Mouse (Mus musculus) heart, postnatal 25 days (tissue): ENCODE data around the gene Fmo1. TPM values are rescaled to one million over a fixed set of nuclear protein-coding genes. Genes with fewer than 3 reads are reported as not detected.

Source experiments
- DNase-seq: peaks from one replicate; pipeline ENCODE4 v3.0.0; 2022; ENCODE audit warnings: low spot score
- intact Hi-C: fragments of 180-260 bp; cut with DNase I; formaldehyde crosslinking; loops from one replicate; pipeline ENCODE4 v1.15.1; 2025
- total RNA-seq, 2 experiments: library from RNA; stranded (reverse); gene quantifications; 2 replicates each; pipeline ENCODE4 v1.2.3; 2021

Fmo1 gene
- total RNA-seq, 2 experiments from 2014 or later, result 36.9 to 40.7 TPM

DNA sequence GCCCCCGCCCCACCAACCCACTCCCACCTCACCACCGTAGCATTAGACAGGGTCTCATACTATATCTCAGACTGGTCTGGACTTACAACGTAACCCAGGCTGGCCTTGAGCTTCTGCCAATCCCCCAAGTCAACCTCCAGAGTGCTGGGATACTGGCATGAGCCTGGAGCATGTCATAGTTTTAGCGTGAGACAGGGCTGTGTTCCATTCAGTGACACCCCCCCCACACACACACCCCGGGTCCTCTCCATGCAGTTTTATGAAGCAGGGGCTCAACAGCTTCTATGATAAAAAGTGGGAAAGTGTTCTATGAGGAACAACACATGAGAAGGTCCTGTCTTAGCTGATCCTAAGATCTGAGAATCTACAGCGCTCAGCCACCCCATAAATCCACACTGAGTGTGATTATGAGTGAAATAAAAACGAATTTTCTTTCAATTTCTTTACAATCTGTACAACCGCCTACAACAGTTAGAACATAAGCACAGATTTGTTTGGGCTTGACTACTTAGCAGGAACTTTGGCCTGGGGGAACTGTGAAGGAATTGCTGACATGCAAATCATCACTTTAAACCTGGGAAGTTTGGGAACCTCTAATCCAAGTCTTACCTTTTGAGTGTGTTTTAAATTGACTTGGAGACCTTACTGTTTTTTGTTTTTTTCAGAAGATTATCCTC is 1.5 kb downstream of the Fmo1 start:
- intact Hi-C loops, result no loop called here

DNA sequence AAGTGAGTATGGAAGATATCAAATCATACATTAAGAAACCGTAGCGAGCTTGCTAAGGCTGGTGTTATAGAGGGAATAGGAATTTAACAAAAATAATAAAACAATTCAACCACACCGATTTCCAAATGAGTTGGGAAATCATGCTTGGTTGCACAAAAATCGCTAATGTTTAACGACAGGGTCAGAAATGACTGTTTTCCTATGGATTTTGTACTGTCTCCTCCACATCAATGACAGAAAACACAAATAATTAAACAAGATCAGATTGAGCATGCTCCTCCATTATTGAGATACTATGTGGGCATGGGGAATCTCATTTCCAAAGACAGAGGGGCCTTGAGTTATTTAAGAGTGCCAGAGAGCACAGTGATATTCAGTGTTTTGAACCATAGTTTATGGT is 2.1 kb downstream of the Fmo1 start:
- intact Hi-C loops, result no loop called here
- DNase-seq, result no peak

More for the DNA sequence above, 1.5 kb downstream of the Fmo1 start:
- DNase-seq, result no peak

DNA sequence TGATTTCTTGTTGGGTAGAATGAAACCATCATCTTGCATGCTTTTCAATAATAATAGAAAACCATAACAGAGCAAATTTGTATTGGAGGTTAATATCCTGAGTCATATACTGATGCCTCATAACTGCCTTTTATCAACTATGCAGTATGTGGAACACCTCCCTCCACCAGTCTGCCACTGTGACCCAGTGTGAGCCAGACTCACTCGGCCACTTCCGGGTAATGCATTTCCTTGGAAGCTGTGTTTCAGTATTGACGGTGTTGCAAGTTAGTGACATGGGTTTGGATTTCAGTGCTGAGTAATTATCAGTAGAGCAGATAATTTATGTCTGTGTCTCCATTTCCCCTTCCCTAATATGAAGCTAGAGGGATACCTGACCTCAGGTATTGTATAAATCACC is 2.8 kb downstream of the Fmo1 start:
- DNase-seq, result no peak
- intact Hi-C loops, result no loop called here

DNA sequence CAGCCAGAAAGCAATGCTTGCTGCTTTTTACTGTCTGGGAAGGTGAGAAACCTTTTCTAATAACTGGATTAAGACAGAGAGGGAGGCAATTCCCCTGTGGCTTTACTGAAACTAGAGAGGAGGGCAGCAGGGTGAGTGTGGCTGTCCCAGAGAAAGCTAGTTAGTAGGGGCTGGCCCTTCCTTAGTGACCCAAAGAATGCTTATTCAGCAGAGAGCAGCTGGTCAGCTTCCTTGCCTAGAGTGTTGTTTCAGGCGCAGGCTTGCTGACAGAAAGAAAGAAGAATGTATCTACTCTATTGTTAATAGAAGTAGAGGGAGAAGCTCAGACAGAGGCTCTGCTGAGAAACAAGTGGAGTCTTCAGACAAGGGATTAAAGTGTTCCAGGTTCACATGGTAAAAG is 4.1 kb downstream of the Fmo1 start:
- intact Hi-C loops, result no loop called here
- no peak for DNase-seq

DNA sequence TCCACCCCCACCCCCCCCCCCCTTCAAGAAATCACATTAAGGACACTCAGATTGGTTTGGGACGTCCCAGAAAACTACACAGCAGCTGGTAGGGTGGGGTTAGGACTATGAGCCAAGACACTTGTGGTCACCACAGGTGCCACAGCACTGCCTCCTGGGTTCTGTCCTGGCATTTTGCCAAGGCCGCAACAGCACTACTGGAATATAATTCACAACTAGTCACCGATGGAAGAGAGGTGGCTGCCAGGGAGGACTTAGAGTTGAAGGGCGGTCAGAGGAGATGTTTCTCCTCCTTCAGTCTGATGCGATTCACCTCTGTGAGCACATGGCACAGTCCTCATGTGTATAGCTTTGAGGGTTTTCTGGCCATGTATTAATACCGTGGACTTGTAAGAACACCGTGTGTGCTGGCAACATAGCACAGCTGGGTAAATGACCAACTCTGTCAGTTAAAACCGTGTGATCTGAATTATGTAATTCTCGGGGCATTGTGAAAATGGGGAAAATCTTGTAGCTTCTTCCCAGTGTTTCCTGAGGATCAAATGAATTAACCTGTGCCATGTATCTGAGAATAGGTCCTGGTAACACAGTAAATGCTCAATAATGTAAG is 6.3 kb downstream of the Fmo1 start:
- no peak for DNase-seq
- intact Hi-C loops, result loop anchor here (2.0 kb wide), 1 partner anchor 35 kb away; no protein-coding TSS in a partner anchor

DNA sequence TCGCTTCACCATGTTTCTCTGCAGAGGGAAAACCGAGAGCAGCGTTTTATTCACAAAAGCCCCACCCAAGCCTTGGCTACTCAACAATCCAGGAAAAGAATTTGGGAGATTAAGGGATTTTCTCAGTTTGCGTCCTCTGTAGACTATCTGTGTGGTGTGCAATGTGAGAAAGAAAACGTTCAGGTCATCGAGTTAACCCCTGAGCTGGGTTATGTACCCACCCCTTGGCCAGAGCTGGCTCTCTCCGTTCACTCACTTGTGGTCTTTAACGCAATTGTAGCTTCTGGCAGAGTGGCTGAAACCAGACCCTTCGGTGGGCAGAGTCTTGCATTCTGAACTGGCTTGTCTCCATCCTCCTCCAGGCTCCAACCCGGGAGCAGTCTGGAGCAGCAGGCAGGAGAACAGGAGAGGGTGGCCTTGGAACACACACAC is 6.8 kb downstream of the Fmo1 start:
- no peak for DNase-seq
- intact Hi-C loops, result no loop called here

DNA sequence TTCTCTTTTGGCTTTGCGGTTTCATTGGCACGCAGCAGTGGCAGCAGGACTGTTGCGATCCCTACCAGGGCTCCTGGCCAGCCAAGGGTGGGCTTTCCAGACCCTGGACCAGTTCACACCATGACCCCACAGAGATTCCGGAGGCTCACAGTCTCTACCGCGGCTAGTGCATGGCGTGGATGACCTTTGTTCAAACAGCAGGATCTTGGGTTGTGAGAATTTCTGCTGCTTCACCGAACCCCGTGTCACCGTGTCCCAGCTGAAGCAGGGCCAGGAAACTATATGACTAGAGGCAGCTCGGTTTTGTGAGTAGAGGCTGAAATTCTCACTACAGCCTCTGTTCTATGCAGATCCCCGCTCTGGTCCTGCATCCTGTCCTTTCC is 7.7 kb downstream of the Fmo1 start:
- intact Hi-C loops, result loop anchor here (1.0 kb wide), 1 partner anchor 44 kb away; no protein-coding TSS in a partner anchor

DNA sequence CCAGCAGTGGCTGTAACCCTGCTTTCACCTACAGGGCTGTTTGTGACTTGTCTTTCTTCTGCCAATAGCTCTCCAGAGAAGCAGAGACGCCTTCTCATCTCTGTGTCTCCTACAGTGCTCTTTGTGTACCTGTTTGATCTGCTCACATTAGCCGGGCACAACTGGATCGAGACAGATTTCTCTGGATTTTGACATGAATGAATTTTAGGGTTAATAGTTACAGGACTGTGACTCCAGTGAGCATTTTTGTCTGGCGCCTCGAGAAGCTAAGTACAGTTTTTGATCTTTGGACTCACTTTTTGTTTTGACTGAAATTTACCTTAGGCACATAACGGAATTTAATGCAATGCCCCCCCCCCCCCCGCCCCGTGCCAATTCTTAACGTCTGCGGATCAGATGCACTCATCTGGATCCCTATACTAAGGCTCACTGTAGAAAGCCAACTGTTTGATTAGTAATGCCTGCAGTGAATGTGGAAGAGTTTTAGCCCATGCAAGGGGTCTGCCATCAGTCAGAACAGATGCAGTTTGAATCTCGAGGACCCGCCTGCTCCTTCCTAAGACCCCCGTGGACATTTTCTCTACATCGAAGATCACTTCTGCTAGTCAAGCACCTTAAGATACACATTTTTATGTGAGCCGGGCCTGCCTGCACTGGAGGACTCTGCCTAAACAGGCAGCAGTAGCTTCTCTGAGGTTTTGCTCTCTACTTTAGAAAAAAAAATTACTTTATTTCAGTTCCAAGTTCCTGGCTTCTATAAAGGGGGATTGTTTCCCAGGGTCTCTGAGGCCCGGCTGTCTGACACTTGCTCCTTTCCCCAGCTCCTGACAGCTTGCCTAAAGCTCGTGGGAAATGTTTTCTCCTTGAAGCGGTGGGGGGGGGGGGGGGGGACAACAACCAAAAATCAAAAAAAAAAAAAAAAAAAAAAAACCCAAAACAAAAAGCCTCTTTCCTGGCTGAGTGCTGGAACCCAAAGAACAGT is 8.4 kb downstream of the Fmo1 start:
- intact Hi-C loops, result loop anchor here (1.0 kb wide), 1 partner anchor 44 kb away; no protein-coding TSS in a partner anchor
- DNase-seq, result no peak

More for the DNA sequence above, 7.7 kb downstream of the Fmo1 start:
- DNase-seq, result no peak

DNA sequence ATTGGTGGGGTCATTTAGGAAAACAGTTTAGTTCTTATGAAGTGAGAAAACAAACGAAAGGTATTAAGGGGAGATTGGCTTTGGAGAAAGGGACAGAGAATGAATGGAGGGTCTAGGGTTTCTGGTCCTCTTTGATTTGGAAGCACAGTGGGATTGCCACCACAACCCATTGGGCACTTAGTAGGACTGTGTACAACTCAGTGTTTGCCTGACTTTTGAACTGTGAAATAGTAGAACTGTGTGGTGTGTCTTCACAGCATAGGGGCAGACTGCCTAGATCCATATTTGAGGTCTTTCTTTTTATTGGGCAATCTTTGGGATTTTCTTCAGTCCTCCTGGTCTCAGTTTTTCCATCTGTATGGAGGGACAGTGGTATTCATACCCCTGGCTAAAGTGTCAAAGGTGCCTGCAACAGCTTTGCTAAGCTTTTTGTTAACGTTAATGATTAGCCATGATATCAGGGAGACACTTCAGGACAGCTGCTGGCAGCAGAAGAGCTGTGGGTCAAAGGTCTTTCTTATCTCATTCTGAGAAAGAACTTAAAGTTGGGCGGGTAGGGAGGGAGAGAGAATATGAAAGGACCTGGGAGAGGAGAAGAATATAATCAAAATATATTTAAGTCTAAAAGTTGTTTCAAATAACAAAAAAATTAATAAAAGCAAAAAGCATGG is 12.5 kb downstream of the Fmo1 start:
- intact Hi-C loops, result no loop called here
- DNase-seq, result no peak

DNA sequence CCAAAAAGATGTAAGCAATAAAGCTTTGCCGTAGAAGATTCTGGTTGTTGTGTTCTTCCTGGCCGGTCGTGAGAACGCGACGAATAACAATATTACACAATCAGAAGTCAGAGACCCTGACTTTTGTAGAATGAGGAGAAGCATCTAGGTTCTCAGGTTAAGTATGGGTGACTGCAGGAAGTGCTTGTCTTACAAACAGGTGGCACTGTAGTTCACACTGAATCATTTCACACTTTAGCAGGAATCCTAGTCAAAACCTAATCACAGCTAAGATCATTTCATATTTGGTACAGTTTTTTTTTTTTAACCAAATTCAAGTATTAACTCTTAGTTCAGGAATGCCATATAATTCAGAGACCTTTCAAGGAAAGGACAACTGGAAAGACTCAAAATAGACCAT is 18.9 kb downstream of the Fmo1 start:
- DNase-seq, result no peak
- intact Hi-C loops, result no loop called here

DNA sequence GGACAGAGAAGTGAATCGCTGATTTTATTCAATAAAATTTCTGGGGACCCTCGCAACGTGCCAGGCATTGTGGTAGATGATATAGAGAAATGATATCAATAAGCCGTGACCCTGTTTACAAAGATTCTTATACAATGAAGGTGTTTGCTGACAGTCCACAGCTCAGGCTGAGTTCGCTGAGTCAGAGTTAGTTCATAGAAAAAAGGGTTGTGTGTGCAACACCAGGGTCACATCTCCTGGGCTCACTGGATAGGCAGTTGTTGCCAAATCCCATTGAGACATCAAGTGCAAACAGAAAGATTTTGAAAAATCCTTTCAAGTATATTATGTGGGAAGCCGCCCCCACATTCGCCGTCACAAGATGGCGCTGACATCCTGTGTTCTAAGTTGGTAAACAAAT is 26.2 kb downstream of the Fmo1 start:
- DNase-seq, result no peak

DNA sequence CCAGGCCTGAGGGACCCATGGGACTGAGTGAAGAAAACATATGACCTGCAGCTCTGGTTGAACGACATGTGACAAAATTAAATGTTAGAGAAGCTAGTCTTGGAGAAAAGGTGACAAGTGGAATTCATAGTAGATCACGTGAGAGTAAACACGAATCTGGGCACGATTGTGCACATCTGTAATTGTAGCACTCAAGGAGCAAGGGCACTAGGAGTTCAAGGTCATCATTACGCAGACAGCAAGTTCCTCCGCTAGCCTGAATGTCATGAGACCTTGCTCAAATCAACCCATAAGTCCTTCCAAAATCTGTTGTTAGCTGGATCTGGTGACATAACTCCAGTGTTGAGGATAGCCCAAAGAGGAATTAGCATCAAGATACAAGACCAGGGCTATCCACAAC is 27.4 kb downstream of the Fmo1 start:
- intact Hi-C loops, result no loop called here
- DNase-seq, result no peak

More for the DNA sequence above, 26.2 kb downstream of the Fmo1 start:
- intact Hi-C loops, result no loop called here

DNA sequence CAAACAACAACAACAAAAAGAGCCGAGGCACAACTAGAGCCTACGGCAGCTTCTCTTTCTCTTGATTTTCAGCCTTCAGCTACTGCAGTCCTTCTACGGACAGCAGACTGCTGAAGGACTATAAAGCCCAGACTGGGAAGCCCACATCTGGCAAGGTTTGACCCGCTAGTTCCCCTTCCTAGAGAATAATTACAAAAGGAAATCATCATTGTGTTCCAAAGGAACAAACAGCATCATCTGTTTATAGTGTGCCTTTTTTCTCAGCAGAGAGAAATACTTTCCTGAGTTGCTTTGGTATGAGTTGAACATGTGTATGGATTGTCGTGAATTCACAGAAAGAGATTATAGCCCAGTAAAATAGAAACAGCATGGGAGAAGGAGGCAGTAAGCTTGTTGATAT is 32.1 kb downstream of the Fmo1 start:
- intact Hi-C loops, result no loop called here
- DNase-seq, result no peak

DNA sequence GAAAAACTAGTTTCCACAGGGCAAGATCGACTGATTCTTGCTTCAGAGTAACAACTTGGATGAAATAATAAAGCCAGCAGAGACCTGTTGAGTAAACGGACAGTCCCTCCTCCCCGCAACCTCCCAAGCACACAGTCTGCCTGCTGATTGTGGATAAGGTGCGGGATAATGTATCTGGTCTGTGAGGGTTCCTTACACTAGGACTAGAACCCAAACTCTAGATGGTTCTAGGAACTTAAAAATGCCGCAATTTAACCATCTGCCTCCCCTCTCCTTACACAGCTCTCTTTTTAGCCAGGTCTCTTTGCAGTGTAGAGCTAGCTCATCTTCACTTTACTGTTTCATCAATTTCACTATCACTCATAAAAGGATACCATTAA is 33.8 kb downstream of the Fmo1 start:
- DNase-seq, result no peak

DNA sequence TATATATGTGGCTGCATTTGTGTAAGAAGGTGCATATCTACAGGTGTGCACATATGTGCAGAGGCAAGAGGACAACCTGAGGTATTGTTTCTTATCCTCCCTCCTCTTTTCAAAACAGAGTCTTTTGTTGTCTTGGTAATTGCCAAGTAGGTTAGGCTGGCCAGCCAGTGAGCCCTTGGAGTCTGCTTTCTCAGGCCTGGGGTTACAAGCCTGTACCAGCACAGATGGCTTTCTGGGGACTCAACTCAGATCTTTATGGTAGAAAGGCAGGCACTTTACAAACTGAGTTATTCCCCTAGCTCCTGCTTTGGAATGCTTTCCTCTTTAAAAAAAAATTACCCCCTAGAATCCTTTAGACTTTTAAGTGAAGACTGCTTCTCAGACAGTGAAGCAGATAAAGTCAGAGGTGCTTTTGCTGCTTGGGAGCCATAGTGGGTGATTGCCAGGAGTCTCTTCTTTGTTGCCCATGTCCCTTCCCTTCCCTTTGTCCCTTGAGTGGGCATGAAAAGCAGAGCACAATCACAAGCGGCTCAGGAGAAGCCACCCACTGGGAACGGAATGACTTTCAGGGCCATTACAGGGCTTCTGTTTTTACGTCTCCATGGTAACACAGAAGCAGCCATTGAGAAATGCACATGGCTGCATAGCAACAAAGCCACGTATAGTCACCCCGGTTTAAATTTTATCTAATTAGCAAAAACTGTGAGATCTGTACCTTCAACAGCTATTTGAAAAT is 34.4 kb downstream of the Fmo1 start:
- no peak for DNase-seq
- intact Hi-C loops, result no loop called here

More for the DNA sequence above, 33.8 kb downstream of the Fmo1 start:
- intact Hi-C loops, result no loop called here

DNA sequence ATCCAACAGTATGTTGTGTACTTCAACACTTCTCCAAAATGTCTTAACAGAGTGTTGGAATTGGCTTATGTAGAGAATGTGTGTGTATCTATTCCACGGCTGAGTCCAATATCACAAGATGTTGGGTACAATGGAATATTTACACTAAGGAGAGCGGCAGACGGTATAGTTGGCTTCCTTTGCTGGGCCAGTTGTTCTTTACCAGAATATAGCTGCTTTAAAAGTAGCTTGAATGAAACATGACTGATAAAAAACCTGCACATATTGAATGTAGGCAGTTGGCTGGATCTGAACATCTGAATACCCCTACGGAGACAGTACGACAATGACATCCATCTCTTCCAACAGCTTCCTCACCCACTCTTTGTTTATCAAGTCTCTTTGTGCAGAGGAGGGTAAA is 47.1 kb downstream of the Fmo1 start:
- no peak for DNase-seq
- intact Hi-C loops, result loop anchor here (5.0 kb wide), 1 partner anchor 58 kb away; no protein-coding TSS in a partner anchor

DNA sequence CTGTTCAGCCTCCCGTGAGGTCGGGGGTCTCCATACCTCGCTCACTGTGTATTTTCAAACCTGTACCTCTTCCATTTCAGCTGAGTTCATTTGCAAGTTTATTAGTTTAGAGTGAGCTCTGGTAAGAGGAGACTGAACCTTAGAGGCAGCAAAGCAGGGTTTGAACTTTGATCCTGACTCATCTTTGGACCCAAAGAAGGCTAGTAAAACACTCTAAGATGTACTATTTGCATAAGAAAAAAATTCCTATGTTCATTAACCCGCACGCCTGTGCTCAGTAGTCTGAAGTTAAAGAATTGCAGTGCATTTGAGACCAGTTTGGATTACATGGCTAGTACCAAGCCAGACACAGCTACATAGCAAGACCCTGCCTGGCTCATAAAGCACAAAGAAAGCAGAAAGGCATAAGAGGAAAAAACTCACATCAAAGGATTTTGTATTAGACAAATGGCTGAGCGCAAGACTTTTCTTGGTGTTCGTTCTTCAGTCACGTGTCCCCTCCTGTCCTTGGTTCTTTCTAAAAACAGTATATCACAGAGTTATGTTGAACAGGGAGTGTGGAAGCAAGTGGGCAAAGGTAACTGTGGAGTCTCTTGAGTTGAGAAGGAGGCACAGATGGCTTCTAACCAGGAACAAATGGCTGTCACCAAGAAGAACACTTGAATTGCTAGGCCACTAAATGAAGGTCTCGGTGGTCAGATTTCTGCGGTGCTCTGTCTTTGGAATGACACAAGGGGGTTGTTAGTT is 50.9 kb downstream of the Fmo1 start:
- intact Hi-C loops, result loop anchor here (5.0 kb wide), 1 partner anchor 62 kb away; no protein-coding TSS in a partner anchor
- DNase-seq, result no peak

DNA sequence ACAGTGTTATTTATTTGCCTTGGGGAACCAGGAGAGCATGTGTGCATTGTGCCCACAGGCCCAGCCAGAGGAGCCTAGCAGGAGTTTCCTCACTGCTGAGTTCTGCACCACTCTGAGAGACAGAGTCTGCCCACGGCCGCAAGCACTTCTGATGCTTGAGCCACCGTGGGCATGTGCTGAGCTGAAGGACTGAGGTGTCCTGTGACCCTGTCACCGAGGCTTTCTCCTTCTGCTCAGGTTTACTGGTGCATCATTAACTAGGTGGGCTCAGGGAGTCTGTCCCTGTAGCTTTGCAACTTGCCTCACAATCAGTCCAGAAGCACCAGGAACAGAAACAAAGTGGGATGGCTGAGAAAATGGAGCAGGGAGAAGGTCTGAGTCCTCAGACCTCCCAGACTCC is 51.5 kb downstream of the Fmo1 start:
- no peak for DNase-seq
- intact Hi-C loops, result loop anchor here (1.0 to 5.0 kb wide), 3 partner anchors 43 to 242 kb away; no protein-coding TSS in a partner anchor

DNA sequence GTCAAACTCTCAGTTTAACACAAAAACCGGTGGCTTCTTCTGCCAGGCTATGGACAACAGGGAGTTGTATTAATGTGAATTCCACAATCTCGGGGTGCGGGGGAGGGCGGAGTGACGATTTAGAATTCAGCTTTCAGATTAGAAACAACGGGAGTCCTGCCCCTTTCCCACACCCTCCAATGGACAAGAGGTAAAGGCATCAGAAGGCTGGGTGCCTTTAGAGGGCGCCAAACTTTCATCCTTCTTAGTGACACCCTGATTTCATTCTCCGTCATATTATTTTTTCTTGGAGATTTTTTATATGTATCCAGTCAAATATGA is 52.6 kb downstream of the Fmo1 start, which contains the start of gene Fmo4:
Fmo4 (minus strand) TSS at position 137 of the 321 bp plus-strand sequence.
- peak; percentile 34 for DNase-seq
- intact Hi-C loops, result loop anchor here (1.0 to 5.0 kb wide), 2 partner anchors 45 to 244 kb away; no protein-coding TSS in a partner anchor
